ENCODE assay signal across 9 mouse cellular contexts in genomic region chr8:116866118-116866903, GRCm38 (mm10). TPM values are rescaled to one million over a fixed set of nuclear protein-coding genes. Genes with fewer than 3 reads are reported as not detected.
DNase-seq lines count a peak whose midpoint lies in the region; ATAC-seq and TF ChIP-seq lines count a peak whose summit lies in the region.
"Had no signal": no experiment of that assay in that cellular context is flagged by ENCODE, and none has a peak within 500 bp of the region (broad histone marks: within the 10 kb centered on the region; RNA-seq: fewer than 3 reads in every experiment).

No protein-coding gene starts in this region.

- no peak for TF ChIP-seq EP300 in liver, embryonic 14.5 days (IDR thresholded peaks at IDR 0.05; ENCODE audit: low read depth)

- 67% methylated on average over 13 of the region's 13 CpGs for WGBS in intestine, postnatal 0 days
- WGBS in intestine, embryonic 15.5 days: 70% methylated on average over 13 of the region's 13 CpGs
- WGBS in liver, embryonic 14.5 days (ENCODE audit: insufficient replicate concordance): 48% methylated on average over 13 of the region's 13 CpGs

- no peak overlapping the region for H3K4me2 ChIP-seq in intestine, postnatal 0 days (replicated peaks; ENCODE audit: low read depth)
- H3K4me2 ChIP-seq in intestine, embryonic 15.5 days (replicated peaks): no peak overlapping the region
- H3K4me2 ChIP-seq in liver, embryonic 14.5 days (ENCODE audit: low read depth): no peak overlapping the region
- H3K4me2 ChIP-seq: midbrain, embryonic 12.5 days had no signal

- no peak for ATAC-seq in intestine, postnatal 0 days
- no peak for ATAC-seq in intestine, embryonic 15.5 days
- no peak for ATAC-seq in liver, embryonic 14.5 days (ENCODE audit: insufficient read depth)

- TF ChIP-seq CTCF in intestine, postnatal 0 days (IDR thresholded peaks at IDR 0.05; ENCODE audit: low read depth): peak; percentile 69
- TF ChIP-seq CTCF in E14TG2a.4 (conservative IDR thresholded peaks at IDR 0.05; ENCODE audit: low read length): peak; percentile 91
- peak; percentile 27; the same call in 1 of the 2 replicates for TF ChIP-seq CTCF in embryonic fibroblast, embryonic 13.5 days (IDR thresholded peaks at IDR 0.05; ENCODE audit: borderline replicate concordance, insufficient read depth, low read length)
- TF ChIP-seq CTCF in liver, embryonic 14.5 days (IDR thresholded peaks at IDR 0.05; ENCODE audit: low read depth): peak; percentile 89
- peak; percentile 97 for TF ChIP-seq CTCF in testis, adult 2 months (IDR thresholded peaks at IDR 0.05; ENCODE audit: control insufficient read depth, insufficient read depth, insufficient replicate concordance, low read depth, low read length)

- peaks cover 17% of the 10 kb centered on the region for H3K27me3 ChIP-seq in intestine, postnatal 0 days (replicated peaks; ENCODE audit: control insufficient read depth, insufficient read depth, low read length)
- H3K27me3 ChIP-seq in intestine, embryonic 15.5 days (replicated peaks): peaks cover 6% of the 10 kb centered on the region; the same call in 1 of the 2 replicates
- peaks cover 48% of the 10 kb centered on the region for H3K27me3 ChIP-seq in E14TG2a.4 (ENCODE audit: insufficient read depth, low read length)
- H3K27me3 ChIP-seq in liver, embryonic 14.5 days (ENCODE audit: control insufficient read depth, insufficient read depth, low read length): peaks cover 10% of the 10 kb centered on the region
- H3K27me3 ChIP-seq in testis, adult 2 months (ENCODE audit: control insufficient read depth, insufficient read depth, low read length): no peaks in the 10 kb centered on the region

- no peak overlapping the region for H3K4me3 ChIP-seq in intestine, postnatal 0 days (ENCODE audit: low read depth, low read length)
- H3K4me3 ChIP-seq in intestine, embryonic 15.5 days (replicated peaks): no peak overlapping the region
- H3K4me3 ChIP-seq in E14TG2a.4 (replicated peaks; ENCODE audit: low read length): no peak overlapping the region
- no peak overlapping the region for H3K4me3 ChIP-seq in embryonic fibroblast, embryonic 13.5 days (ENCODE audit: insufficient read depth, low read length)
- no peak overlapping the region for H3K4me3 ChIP-seq in liver, embryonic 14.5 days (ENCODE audit: insufficient read depth in 1 of 2, low read depth in 2 of 2, low read length in 2 of 2)
- no peak overlapping the region for H3K4me3 ChIP-seq in testis, adult 2 months (ENCODE audit: control insufficient read depth, low read depth, low read length)
- H3K4me3 ChIP-seq: midbrain, embryonic 12.5 days had no signal

- no peaks in the 10 kb centered on the region for H3K36me3 ChIP-seq in intestine, postnatal 0 days (ENCODE audit: control insufficient read depth, insufficient read depth)
- no peaks in the 10 kb centered on the region for H3K36me3 ChIP-seq in intestine, embryonic 15.5 days
- no peaks in the 10 kb centered on the region for H3K36me3 ChIP-seq in E14TG2a.4 (ENCODE audit: insufficient read depth, low read length)
- no peaks in the 10 kb centered on the region for H3K36me3 ChIP-seq in liver, embryonic 14.5 days (replicated peaks; ENCODE audit: control insufficient read depth, insufficient read depth, low read depth)
- no peaks in the 10 kb centered on the region for H3K36me3 ChIP-seq in testis, adult 2 months (ENCODE audit: control insufficient read depth, insufficient read depth, low read length)
- H3K36me3 ChIP-seq: midbrain, embryonic 12.5 days had no signal

- H3K9me3 ChIP-seq in intestine, postnatal 0 days (ENCODE audit: control insufficient read depth): no peaks in the 10 kb centered on the region
- H3K9me3 ChIP-seq in intestine, embryonic 15.5 days: no peaks in the 10 kb centered on the region
- H3K9me3 ChIP-seq in E14TG2a.4 (ENCODE audit: low read length): peaks cover 2% of the 10 kb centered on the region; the same call in 1 of the 2 replicates
- no peaks in the 10 kb centered on the region for H3K9me3 ChIP-seq in liver, embryonic 14.5 days (ENCODE audit: control insufficient read depth, low read length)
- H3K9me3 ChIP-seq: midbrain, embryonic 12.5 days had no signal

- TF ChIP-seq POLR2A in embryonic fibroblast, embryonic 13.5 days (IDR thresholded peaks at IDR 0.05; ENCODE audit: low read depth, low read length): no peak
- no peak for TF ChIP-seq POLR2A in testis, adult 2 months (IDR thresholded peaks at IDR 0.05; ENCODE audit: control insufficient read depth, low read depth, low read length)

- no peak overlapping the region for H3K27ac ChIP-seq in intestine, postnatal 0 days (ENCODE audit: low read depth, low read length)
- no peak overlapping the region for H3K27ac ChIP-seq in intestine, embryonic 15.5 days
- H3K27ac ChIP-seq in embryonic fibroblast, embryonic 13.5 days (ENCODE audit: insufficient read depth, low read length): no peak overlapping the region
- no peak overlapping the region for H3K27ac ChIP-seq in liver, embryonic 14.5 days
- no peak overlapping the region for H3K27ac ChIP-seq in testis, adult 2 months (ENCODE audit: control insufficient read depth, insufficient read depth, low read depth, low read length)
- H3K27ac ChIP-seq: midbrain, embryonic 12.5 days had no signal

- H3K9ac ChIP-seq in intestine, postnatal 0 days (ENCODE audit: low read depth, low read length): no peak overlapping the region
- H3K9ac ChIP-seq in intestine, embryonic 15.5 days: no peak overlapping the region
- H3K9ac ChIP-seq in liver, embryonic 14.5 days (replicated peaks): no peak overlapping the region
- H3K9ac ChIP-seq: midbrain, embryonic 12.5 days had no signal

- H3K4me1 ChIP-seq in intestine, postnatal 0 days (replicated peaks; ENCODE audit: control insufficient read depth, insufficient read depth, low read length): no peaks in the 10 kb centered on the region
- peaks cover 6% of the 10 kb centered on the region for H3K4me1 ChIP-seq in intestine, embryonic 15.5 days (replicated peaks)
- peaks cover 6% of the 10 kb centered on the region; the same call in 1 of the 2 replicates for H3K4me1 ChIP-seq in E14TG2a.4 (replicated peaks; ENCODE audit: low read depth, low read length)
- no peaks in the 10 kb centered on the region for H3K4me1 ChIP-seq in embryonic fibroblast, embryonic 13.5 days (ENCODE audit: control insufficient read depth, insufficient read depth, low read length)
- no peaks in the 10 kb centered on the region for H3K4me1 ChIP-seq in liver, embryonic 14.5 days (replicated peaks; ENCODE audit: control insufficient read depth in 2 of 2, insufficient read depth in 2 of 2, low read length in 1 of 2)
- peaks cover 6% of the 10 kb centered on the region for H3K4me1 ChIP-seq in testis, adult 2 months (ENCODE audit: control insufficient read depth, insufficient read depth, low read length)

- DNase-seq in adrenal gland, adult 18-20 months (ENCODE audit: low spot score in 2 of 2): peak; percentile 32 to 61
- DNase-seq in liver, embryonic 14.5 days (ENCODE audit: low read depth in 3 of 3, low spot score in 3 of 3): peak; percentile 9 to 14 (median 9)
- no peak for DNase-seq in Muller cell, postnatal 12 days (ENCODE audit: inconsistent ontology term)

RNA-seq across cellular contexts. Expression of gene Cmc2, which starts 54.9 kb away (rescaled TPM):
- polyA plus RNA-seq in intestine, postnatal 0 days (2015; fragmentation: Nextera tagmentation; extraction: Ambion mirVana): 50.7 and 58.0 TPM in 2 replicates
- polyA plus RNA-seq in intestine, embryonic 15.5 days (2015; fragmentation: Nextera tagmentation; extraction: Ambion mirVana): 73.1 and 79.8 TPM in 2 replicates
- 10 to 100 TPM; 53.0 to 57.0 TPM for total RNA-seq in adrenal gland, adult 18-20 months (2021)
- 14.4 and 23.8 TPM in 2 replicates for polyA plus RNA-seq in embryonic fibroblast, embryonic 13.5 days (2011; ENCODE audit: insufficient read length, low read depth, missing spikeins)
- polyA plus RNA-seq in liver, embryonic 14.5 days (2012; rRNA removed): 15.3 and 20.6 TPM in 2 replicates
- 81.1 and 87.6 TPM in 2 replicates for polyA plus RNA-seq in liver, embryonic 14.5 days (2014; fragmentation: Nextera tagmentation; extraction: Ambion mirVana)
- polyA plus RNA-seq in testis, adult 2 months (2012; rRNA removed): 12.0 and 12.8 TPM in 2 replicates

RNA-seq across cellular contexts. Expression of gene Cenpn, which starts 55.2 kb away (rescaled TPM):
- polyA plus RNA-seq in intestine, postnatal 0 days (2015; fragmentation: Nextera tagmentation; extraction: Ambion mirVana): 4.7 and 5.7 TPM in 2 replicates
- 24.5 and 29.5 TPM in 2 replicates for polyA plus RNA-seq in intestine, embryonic 15.5 days (2015; fragmentation: Nextera tagmentation; extraction: Ambion mirVana)
- 1 to 10 TPM; 2.6 to 2.7 TPM for total RNA-seq in adrenal gland, adult 18-20 months (2021)
- 17.4 and 22.7 TPM in 2 replicates for polyA plus RNA-seq in embryonic fibroblast, embryonic 13.5 days (2011; ENCODE audit: insufficient read length, low read depth, missing spikeins)
- polyA plus RNA-seq in liver, embryonic 14.5 days (2012; rRNA removed): 19.4 and 21.3 TPM in 2 replicates
- 27.4 and 28.9 TPM in 2 replicates for polyA plus RNA-seq in liver, embryonic 14.5 days (2014; fragmentation: Nextera tagmentation; extraction: Ambion mirVana)
- polyA plus RNA-seq in testis, adult 2 months (2012; rRNA removed): 141 TPM in 2 replicates

Comparison
In these comparisons a context has a peak if more than half of its experiments do, and no peak if none do; other contexts are left out.
1. CTCF ChIP-seq: peak in every context shown above with its lines; median percentile 97 in testis, adult 2 months; 91 in E14TG2a.4; 89 in liver, embryonic 14.5 days; 69 in intestine, postnatal 0 days; 27 in embryonic fibroblast, embryonic 13.5 days.